Mouse (Mus musculus) induced T-regulatory cell, adult 2 months (primary cell): ENCODE results near the gene Notch3.
"Not testable (repeated sequence)": the region's sequence is repeated elsewhere in the genome, so short reads cannot be mapped to it uniquely, and the experiment has no call there.

Experiments used
- DNase-seq: peaks from one replicate; pipeline ENCODE4 v3.0.0-alpha.2; 2012; ENCODE audit warnings: low read depth

Gene Notch3

DNA sequence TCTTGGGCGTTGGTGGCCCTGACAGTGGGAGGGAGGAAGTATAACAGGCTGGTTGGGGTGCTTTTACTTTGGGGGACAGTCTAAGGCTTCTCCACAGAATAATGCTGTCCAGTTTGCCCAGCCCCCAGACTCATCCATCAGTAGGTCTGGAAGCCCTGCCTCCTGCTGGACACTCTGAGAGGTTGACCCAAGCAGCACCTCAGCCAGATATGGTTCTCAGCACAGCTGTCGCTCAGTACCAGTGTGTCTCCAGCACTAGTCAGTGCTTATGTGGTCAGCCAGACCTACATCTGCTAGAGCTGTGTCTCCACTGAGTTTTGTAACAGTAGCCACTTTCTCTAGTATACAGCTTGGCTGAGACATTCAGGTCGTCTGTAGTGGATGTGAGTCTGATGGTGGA is 48.2 kb downstream of the Notch3 start:
- no peak for DNase-seq

DNA sequence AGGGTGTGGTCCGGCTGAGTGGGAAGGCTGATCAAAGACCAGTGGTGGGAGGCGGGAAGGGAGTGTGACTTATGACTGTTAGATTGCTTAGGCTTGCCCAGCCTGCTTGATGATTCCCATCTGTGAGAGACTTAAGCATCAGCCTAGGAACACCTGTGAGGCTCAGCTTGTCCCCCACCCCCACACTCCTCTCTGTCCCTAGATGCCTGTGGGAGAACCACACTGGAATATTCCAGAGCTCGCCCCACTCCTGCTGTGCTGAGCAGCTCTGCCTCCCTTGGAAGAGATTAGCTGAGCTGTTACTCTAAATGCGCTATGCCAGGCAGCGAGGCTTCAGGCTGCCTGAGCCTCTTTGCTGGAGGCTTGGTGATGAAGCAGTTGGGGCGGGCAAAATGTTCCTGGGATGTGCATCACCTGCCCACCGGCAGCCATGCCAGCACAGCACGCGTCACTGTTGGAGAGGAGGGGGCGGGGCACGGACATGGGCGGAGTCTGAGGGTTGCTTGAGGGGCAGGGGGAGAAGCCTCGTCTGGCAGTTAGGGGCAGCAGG is 48.7 kb downstream of the Notch3 start:
- peak; percentile 33 for DNase-seq

DNA sequence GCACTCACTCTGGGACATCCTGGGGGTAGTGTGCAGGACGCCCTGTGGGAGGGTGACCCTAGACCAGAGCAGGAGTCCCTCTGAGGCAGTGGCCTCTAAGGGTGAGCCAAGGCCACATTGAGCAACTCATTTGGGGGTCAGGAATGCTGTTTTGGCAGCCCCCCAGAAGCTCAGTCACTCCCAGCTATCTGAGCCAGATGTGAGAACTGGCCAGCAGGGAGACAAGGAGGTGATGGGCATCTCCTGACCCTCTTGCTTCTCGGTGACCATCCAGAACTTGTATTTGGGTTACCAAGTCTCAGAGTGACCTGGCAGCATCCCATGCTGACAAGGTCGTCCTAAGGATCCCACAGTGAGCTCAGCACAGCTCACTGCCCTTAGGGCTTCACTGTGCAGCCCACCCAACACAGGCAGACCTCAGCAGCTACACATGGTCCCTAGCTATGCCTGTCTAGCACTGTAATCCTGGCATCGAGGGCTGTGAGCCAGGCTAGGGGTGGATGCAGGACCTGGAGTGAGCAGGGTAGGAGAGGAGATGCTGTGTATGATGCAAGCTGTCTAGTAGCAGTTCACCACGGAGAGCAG is 49.3 kb downstream of the Notch3 start:
- DNase-seq, result no peak

DNA sequence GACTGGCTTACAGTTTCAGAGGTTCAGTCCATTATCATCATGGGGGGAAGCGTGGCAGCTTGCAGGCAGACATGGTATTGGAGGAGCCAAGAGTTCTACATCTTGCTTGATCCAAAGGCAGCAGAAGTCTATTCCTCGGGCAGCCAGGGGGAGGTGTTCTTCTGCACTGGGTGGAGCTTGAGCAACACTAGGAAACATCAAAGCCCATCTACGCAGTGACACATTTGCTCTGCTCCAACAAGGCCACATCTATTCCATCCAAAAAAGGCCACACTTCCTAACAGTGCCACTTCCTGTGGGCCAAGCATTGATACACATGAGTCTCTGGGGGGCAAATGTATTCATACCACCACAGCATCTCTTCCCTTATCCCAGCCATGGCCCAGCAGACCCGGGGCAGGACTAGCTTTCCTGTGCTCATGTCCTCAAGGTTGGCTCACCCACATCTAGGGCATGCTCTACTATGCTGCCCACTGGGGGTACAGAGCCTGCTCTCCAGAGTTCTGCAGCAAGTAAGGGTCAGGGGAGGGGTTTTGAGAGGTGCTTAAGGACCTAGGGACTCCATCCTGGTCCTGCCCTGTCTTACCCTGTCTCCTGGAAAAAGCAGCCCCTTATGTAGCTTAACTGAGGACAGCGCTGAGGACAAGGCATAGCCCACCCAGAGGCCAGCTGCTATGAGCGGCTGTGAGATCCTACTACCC is 49.9 kb downstream of the Notch3 start:
- no peak for DNase-seq

DNA sequence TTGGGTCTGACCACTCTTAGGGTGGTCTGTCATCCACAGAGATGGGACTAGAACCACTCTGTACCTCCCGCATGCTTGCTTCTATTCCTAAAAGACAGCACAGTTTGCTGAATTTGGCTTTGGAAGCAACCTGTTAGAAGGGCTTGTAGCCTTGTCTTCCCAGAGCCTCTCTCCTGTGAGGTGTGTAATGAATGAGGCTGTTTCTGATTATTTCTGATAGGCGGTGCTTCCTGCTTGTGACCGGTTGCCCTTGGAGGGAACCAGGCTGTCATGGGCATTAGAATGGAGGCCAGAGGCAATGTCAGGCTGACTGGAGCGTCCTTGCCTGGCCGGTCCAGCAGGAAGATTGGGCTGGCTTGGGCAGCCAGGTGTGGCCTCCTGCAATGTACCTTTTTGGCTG is 52.2 kb downstream of the Notch3 start:
- not testable (repeated sequence) for DNase-seq

DNA sequence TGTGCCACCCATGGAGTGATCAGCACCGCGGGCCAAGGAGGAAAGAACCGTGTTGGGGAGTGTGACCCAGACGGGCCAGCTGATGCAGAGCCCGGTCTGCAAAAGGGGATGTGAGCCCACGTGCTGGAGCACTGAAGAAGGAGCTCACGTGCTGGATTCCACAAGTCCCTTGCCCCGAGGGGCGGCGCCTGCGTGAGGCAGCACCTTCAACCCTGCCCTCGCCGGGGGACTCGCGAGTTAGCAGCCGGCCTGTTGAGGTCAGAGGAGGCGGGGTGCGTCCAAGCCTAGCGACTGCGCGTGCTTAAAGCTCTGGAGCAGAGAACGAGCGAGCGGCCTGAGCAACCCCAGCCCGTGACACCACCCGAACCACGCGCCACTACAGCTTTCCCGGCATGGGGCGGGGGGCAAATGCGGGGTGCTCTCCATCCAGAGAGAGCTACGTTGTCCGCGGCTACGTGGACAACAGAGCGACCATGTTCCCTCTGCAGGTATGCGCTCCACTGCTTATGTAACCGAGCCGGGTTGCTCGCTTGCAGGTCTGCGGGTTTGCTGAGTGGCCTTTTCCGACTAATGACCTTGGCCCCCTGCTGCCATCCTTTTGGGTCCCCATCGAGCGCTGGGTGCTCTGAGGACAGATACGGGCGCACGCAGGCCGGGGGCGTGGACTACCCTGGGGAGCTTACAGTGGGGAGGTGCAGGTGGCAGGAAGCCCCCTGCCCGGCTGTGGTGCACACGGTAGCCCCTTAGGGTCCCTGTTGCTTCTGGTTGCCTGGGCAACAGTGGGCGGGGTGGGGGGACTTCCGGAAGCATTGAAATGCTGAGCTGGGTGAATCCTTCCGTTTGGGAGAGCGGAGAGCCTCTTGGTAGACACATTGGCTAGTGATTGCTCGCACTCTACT is 52.9 kb downstream of the Notch3 start:
- DNase-seq, result peak; percentile 54

DNA sequence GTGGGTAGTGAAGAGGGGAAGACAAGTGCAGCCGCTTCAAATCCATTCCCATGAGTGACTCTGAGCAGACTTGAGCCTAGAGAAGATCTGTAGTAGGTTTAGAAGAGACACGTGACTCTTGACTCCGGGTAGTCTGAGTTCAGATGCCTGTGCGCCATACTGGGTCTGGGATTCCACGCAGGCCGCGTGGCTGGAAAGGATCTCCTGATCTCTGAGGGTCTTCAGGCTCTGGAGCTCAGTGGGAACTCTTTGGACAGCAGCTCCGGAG is 53.5 kb downstream of the Notch3 start:
- no peak for DNase-seq

DNA sequence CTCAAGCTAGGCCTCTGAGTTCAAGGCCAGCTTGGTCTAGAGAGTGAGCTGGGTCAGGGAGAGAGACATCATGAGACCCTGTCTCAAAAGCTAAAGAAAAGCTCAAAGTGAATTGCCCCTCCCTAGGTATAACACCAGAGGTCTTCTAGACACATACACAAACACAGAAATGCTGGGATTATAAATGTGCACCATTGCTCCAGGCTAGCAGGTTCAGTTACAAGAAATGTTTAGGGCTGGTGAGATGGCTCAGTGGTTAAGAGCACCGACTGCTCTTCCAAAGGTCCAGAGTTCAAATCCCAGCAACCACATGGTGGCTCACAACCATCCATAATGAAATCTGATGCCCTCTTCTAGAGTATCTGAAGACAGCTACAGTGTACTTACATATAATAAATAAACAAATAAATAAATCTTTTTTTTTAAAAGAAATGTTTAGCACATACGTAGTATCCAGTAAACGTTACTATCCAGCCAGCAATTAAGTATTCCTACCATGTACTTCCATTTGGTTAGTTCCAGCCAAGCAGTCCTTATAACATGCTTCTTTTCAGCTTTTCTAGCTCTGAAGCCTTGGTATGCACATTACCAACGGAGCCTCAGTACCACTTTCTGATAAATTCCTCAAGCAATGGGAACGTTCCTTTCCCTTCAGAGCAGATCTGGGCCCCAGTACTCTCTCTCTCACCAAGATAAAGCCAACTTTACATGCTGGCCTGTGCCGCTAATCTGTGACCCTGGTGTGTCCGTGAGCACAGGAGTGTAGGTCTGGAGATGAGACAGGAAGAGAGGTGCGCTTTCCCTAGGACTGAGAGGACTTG is 54.0 kb downstream of the Notch3 start:
- no peak for DNase-seq

DNA sequence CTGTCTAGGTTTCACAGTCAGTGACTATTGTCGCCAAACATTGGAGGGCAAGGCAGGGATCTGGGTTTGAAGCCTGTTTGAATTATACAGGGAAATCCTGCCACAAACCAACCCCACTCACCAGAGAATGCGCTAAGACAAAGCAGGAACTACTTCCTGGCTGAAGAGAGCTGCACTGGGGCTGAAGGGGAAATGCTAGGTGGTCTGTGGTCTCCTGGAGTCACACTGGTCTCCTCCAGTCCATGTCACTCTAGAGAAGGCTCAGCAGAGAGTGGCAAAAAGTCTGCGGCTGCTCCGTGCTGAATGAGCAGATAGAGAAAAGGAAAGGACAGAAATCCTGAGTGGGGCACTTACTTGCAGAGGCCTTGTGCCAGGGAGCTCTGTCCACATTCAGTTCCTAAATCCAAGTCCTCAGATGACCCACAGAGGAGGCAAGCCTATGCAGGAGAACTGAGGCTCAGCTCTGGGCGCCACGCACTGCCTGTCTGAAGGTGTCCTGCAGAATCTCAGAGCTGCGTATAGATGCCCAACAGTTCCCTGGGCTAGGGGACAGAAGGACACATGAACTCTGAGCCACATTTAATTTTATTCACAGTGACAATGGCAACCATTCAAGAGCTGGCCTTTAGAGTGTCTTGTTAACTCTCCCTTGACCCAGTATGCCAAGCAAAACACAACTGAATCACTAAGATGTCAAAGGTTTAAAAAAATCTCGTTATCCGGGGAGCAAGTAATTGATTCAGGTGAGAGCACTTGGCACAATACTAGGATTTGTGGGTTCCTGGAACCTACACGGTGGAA is 55.5 kb downstream of the Notch3 start:
- DNase-seq, result no peak

DNA sequence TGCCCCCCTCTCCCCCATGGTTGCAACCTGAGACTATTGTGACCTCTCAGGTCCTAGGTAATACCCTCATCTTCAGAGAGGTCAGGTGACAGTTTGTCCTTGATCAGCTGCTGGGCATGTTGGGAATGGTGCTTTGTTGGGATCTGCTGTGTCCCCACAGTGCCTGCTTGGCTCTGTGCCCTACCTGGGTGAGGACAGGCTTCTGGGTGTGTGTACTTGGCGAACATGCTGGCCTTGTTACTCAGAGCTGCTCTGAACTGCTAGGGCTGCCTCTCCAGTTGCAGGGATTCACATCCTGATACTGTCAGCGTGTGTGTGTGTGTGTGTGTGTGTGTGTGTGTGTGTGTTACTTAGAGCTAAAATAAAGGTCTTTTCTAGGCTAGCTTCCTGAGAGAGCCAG is 56.2 kb downstream of the Notch3 start:
- DNase-seq, result no peak

DNA sequence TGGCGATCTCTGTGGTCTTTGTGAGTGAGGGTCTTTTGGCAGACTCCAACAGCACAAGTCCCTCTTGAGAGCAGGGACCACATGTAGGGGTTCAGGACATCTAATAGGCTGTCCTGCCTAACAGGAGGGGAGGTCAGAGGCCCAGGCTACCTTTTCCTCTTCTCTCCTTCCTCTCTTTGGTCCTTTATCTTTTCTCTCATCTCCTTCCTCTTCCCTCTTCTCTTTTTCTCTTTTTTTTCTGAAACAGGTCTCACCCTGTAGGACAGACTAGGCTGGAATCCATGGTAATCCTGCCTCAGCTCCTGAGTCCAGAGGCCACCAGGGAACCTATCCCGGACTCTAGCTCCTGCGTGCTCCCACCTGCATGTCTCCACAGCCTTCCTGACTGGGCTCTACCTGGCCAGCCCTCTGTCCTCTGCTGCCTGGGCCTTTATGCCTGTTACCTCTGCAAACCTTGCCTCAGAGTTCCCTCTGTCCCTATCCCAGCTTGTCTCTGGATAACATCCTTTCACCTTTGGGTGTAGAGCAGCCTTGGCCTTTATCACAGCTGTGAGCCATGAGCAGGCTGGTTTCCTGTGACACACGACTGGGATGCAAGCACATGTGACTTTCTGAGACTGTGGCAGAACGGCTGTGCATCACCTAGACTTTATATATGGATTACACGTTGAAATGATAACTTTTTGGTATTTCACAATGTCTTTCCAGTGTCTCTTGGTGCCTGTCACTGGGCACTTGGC is 57.3 kb downstream of the Notch3 start:
- no peak for DNase-seq

DNA sequence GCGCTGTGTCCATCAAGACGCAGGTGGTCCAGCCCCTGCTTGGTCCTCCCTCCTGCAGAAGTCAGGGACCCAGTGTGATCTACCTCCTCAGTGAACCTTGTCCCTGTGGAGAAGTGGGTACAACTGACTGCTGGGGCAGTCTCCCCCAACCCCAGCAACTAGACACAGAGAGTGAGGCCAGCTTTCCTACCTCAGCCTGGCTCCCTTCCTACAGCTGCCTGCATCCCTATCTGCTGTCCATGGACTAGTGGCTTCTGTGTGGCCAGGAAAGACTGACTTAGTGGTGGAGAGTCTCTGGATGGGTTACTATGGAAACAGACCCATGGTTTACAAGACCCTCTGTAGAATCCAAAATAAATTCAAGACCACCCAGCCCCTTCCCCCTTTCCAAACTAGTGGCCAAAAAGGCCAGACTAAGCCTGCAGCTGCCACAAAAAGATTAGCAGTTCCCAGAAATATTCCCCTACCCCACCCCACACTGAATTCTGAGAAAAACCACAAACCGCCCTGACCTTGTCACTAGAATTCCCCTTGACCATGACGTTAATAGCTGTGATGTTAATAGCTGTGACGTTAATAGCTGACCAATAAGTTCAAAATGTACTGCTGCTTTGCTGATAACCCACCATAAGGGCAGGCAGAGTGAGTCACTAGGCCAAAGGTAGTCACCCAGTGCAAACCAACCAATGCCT is 58.2 kb downstream of the Notch3 start:
- not testable (repeated sequence) for DNase-seq

DNA sequence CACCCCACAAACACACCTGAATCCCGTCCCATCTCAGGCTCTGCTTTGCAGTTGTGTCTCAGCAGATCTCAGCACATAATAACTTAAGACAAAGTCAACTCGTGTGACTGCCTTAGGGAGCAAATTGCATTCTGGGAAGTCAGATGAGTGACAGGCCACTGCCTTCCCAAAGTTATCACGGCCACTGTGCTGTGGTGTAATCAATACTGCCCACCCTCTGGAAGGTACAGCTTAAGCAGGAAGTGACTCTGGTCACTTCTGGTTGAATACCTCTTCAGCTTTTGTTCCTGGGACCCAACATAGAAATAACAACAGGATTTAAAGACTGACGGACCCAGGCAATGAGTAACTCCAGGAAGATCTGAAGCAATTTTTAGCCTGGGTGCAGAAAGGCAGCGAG is 58.8 kb downstream of the Notch3 start:
- no peak for DNase-seq

DNA sequence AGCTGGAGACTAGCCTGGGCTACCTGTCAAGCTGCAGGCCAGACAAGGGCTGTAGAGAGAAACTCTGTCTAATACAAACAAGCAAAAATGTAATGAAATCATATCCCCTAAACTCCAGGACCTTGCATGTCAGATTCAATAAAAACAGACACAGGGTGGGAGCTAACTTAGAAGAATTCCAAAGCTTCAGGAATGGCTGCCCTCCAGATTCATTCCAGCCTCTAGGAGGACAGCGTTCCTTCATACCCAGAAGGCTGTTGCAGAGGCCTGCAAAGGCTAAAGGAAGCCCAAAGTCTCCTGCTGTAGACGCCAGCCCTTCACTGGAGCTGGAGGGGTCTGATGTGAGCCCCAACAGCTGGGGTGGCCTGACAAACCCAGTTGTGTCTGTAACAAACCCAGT is 60.3 kb downstream of the Notch3 start:
- DNase-seq, result no peak

DNA sequence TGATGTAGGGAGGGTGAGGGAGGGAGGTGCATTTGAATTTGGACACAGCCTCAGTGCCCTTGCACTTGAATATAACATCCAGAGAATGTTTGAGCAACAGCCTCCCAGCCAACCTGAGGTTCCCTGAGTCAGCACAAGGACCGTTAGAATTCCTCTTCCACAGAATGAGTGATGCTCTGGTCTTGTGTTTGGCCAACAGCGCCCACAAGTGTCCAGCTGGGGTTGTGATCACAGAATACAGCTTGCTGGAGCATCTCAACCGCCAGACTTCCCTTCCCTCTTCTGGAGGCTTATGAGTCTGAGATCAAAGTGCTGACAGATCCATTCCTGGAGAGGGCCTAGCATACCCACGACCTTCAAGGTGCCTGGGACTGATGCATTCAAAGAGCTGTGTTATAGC is 63.6 kb downstream of the Notch3 start:
- DNase-seq, result no peak

DNA sequence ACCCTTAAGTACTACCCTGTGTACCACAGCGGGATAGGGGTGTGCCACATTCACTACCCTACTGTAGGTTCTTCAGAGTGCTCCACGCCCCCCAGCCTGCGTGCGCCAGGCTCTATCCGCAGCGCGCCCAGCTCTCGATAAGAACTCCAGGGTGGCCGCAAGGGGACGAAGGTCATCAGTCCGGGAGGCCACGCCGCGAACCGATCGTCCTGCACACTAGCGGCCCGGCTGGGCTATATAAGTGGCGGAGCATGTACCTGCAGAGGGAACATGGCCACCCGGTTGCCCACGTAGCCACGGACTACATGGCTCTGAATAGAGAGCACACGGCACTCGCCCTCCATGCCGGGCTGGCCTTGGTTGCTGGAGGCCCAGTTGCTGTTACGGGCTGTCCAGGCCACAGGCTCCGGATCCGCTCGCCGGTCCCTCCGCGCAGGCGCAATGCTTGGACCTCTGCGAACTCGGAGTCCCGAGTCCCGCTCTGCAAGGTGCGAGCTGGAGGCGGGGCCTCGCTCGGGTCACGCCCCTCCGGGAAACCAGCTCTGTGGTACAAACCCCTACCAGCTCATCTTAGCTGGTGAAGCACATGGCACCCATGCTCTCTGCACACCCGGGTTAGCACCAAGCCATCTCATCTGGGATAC is 66.6 kb downstream of the Notch3 start:
- DNase-seq, result peak; percentile 74

DNA sequence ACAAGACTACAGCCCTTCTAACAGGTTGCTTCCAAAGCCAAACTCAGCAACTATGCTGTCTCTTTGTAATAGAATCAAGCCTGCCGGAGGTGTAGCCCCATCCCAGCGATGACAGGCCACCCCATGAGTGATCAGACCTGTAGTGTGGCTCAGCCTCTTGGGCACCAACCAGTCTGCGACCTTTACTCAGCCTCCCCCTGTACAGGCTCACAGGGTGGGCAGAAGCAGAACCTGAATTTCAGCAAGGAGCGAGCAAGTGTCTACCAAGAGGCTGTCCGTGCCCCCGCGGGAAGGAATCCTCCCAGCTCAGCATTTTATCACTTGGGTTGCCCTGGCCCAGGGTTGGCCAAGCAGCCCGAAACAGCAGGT is 67.1 kb downstream of the Notch3 start:
- DNase-seq, result no peak

DNA sequence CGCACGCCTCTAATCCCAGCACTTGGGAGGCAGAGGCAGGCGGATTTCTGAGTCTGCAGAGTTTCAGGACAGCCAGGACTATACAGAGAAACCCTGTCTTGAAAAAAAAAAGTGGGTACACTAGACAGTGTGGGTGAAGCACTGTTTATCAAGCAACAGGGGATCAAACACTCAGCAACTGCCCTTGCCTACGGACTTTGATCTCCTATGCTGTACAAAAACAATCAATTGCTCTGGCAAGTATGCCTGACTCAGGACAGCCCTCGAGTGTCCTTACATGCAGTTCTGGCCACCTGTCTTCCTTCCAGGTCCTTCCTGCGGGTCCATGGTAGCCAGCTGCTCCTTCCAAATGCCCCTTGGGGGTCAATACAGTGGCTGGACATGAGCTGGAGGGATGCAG is 67.7 kb downstream of the Notch3 start:
- DNase-seq, result not testable (repeated sequence)

DNA sequence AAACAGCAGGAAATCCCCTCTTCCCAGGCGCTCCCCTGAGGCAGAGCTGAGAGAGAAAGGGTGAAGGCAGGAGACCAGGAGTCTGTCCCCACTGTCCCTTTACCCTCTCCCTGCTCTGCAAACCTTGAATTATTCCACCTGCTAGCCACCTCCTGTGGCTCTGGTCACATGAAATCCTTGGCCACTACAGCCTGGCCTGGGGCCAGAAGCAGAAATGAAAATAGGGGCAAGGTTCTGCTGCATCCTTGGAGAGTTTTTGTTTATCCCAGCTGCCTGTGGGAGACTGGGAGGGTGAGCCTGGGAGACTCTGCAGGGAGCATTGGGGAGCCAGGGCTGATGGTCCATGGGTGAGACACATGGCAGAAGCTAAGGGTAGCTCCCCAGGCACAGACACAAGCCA is 69.0 kb downstream of the Notch3 start:
- DNase-seq, result no peak

DNA sequence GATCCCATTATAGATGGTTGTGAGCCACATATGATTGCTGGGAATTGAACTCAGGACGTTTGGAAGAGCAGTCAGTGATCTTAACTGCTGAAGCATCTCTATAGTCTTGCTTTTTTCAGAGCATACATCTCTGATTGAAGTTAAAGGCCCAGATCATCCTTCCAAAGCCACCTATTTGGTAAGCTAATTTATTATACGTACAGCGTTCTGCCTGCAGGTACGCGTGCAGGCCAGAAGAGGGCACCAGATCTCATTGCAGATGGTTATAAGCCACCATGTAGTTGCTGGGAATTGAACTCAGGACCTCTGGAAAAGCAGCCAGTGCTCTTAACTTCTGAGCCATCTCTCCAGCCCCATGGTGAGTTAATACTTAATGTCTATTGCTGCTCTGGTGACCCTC is 73.8 kb downstream of the Notch3 start:
- DNase-seq, result peak; percentile 47
